28 mouse cellular contexts compared by ENCODE assay signal in genomic region chr1:193790579-193790978, GRCm38 (mm10).
DNase-seq lines count a peak whose midpoint lies in the region; ATAC-seq lines count a peak whose summit lies in the region.
"Had no signal": no experiment of that assay in that cellular context is flagged by ENCODE, and none has a peak within 500 bp of the region (broad histone marks: within the 10 kb centered on the region; RNA-seq: fewer than 3 reads in every experiment).

No protein-coding gene starts in this region.

- no peaks in the 10 kb centered on the region for H3K27me3 ChIP-seq in hindbrain, embryonic 15.5 days
- no peaks in the 10 kb centered on the region for H3K27me3 ChIP-seq in hindbrain, embryonic 11.5 days (ENCODE audit: control insufficient read depth, insufficient read depth, low read length)
- no peaks in the 10 kb centered on the region for H3K27me3 ChIP-seq in neural tube, embryonic 13.5 days
- H3K27me3 ChIP-seq in forebrain, embryonic 16.5 days (replicated peaks; ENCODE audit: control insufficient read depth, insufficient read depth, low read length), result no peaks in the 10 kb centered on the region
- no peaks in the 10 kb centered on the region for H3K27me3 ChIP-seq in neural tube, embryonic 15.5 days (replicated peaks)
- H3K27me3 ChIP-seq: heart, embryonic 13.5 days; intestine, embryonic 15.5 days; liver, embryonic 15.5 days; midbrain, embryonic 12.5 days; neural tube, embryonic 12.5 days had no signal

- 0 out of 2 replicates have a peak, but pooled peaks cover 2% of the 10 kb centered on the region for H3K4me1 ChIP-seq in hindbrain, embryonic 15.5 days (replicated peaks)
- no peaks in the 10 kb centered on the region for H3K4me1 ChIP-seq in hindbrain, embryonic 11.5 days (replicated peaks; ENCODE audit: control insufficient read depth, insufficient read depth, low read length)
- H3K4me1 ChIP-seq in neural tube, embryonic 13.5 days (replicated peaks), result peaks cover 17% of the 10 kb centered on the region; the same call in 1 of the 2 replicates
- peaks cover 6% of the 10 kb centered on the region for H3K4me1 ChIP-seq in forebrain, embryonic 16.5 days (replicated peaks; ENCODE audit: control insufficient read depth, insufficient read depth, low read length)
- H3K4me1 ChIP-seq in neural tube, embryonic 15.5 days, result no peaks in the 10 kb centered on the region
- H3K4me1 ChIP-seq: heart, embryonic 13.5 days; intestine, embryonic 15.5 days; liver, embryonic 15.5 days; midbrain, embryonic 12.5 days; neural tube, embryonic 12.5 days had no signal

- H3K36me3 ChIP-seq in hindbrain, embryonic 15.5 days, result no peaks in the 10 kb centered on the region
- H3K36me3 ChIP-seq in hindbrain, embryonic 11.5 days (ENCODE audit: control insufficient read depth, insufficient read depth, low read length), result no peaks in the 10 kb centered on the region
- no peaks in the 10 kb centered on the region for H3K36me3 ChIP-seq in neural tube, embryonic 13.5 days
- H3K36me3 ChIP-seq in forebrain, embryonic 16.5 days (ENCODE audit: control insufficient read depth, insufficient read depth), result no peaks in the 10 kb centered on the region
- H3K36me3 ChIP-seq in neural tube, embryonic 15.5 days, result no peaks in the 10 kb centered on the region
- H3K36me3 ChIP-seq: heart, embryonic 13.5 days; intestine, embryonic 15.5 days; liver, embryonic 15.5 days; midbrain, embryonic 12.5 days; neural tube, embryonic 12.5 days had no signal

- H3K9ac ChIP-seq in hindbrain, embryonic 15.5 days, result no peak overlapping the region
- H3K9ac ChIP-seq in hindbrain, embryonic 11.5 days (ENCODE audit: low read depth, low read length), result no peak overlapping the region
- H3K9ac ChIP-seq in neural tube, embryonic 13.5 days, result no peak overlapping the region
- H3K9ac ChIP-seq in forebrain, embryonic 16.5 days (replicated peaks; ENCODE audit: low read depth, low read length), result no peak overlapping the region
- H3K9ac ChIP-seq in neural tube, embryonic 15.5 days (replicated peaks), result no peak overlapping the region
- H3K9ac ChIP-seq: heart, embryonic 13.5 days; intestine, embryonic 15.5 days; liver, embryonic 15.5 days; lung, embryonic 14.5 days; midbrain, embryonic 12.5 days; neural tube, embryonic 12.5 days had no signal

- H3K9me3 ChIP-seq in hindbrain, embryonic 15.5 days, result no peaks in the 10 kb centered on the region
- no peaks in the 10 kb centered on the region for H3K9me3 ChIP-seq in hindbrain, embryonic 11.5 days (ENCODE audit: control insufficient read depth, low read length)
- H3K9me3 ChIP-seq in neural tube, embryonic 13.5 days, result no peaks in the 10 kb centered on the region
- no peaks in the 10 kb centered on the region for H3K9me3 ChIP-seq in forebrain, embryonic 16.5 days (ENCODE audit: control insufficient read depth, low read length)
- no peaks in the 10 kb centered on the region for H3K9me3 ChIP-seq in neural tube, embryonic 15.5 days (replicated peaks)
- H3K9me3 ChIP-seq: heart, embryonic 13.5 days; intestine, embryonic 15.5 days; liver, embryonic 15.5 days; midbrain, embryonic 12.5 days; neural tube, embryonic 12.5 days had no signal

- peak; percentile 65 for ATAC-seq in hindbrain, embryonic 15.5 days (ENCODE audit: low FRiP score, low read depth)
- no peak for ATAC-seq in hindbrain, embryonic 11.5 days (ENCODE audit: low FRiP score)
- peak; percentile 76; the same call in 1 of the 2 replicates for ATAC-seq in neural tube, embryonic 13.5 days (ENCODE audit: low read depth)
- peak; percentile 77 for ATAC-seq in forebrain, embryonic 16.5 days
- ATAC-seq in neural tube, embryonic 15.5 days (ENCODE audit: low FRiP score), result peak; percentile 80
- ATAC-seq: activated CD4-positive, CD25-positive, alpha-beta regulatory T cell, adult 4 months; intestine, embryonic 15.5 days had no signal

- H3K27ac ChIP-seq in hindbrain, embryonic 15.5 days (replicated peaks), result peak overlapping the region; percentile 54; the same call in 1 of the 2 replicates
- H3K27ac ChIP-seq in hindbrain, embryonic 11.5 days (ENCODE audit: low read depth, low read length), result no peak overlapping the region
- H3K27ac ChIP-seq in neural tube, embryonic 13.5 days (replicated peaks), result peak overlapping the region; percentile 81
- H3K27ac ChIP-seq in forebrain, embryonic 16.5 days (ENCODE audit: low read length), result peak overlapping the region; percentile 57
- peak overlapping the region; percentile 72 for H3K27ac ChIP-seq in neural tube, embryonic 15.5 days (replicated peaks)
- H3K27ac ChIP-seq: heart, embryonic 13.5 days; intestine, embryonic 15.5 days; liver, embryonic 15.5 days; midbrain, embryonic 12.5 days; neural tube, embryonic 12.5 days had no signal

- no peak overlapping the region for H3K4me3 ChIP-seq in hindbrain, embryonic 15.5 days
- H3K4me3 ChIP-seq in hindbrain, embryonic 11.5 days (ENCODE audit: low read depth, low read length), result no peak overlapping the region
- no peak overlapping the region for H3K4me3 ChIP-seq in neural tube, embryonic 13.5 days
- no peak overlapping the region for H3K4me3 ChIP-seq in forebrain, embryonic 16.5 days (replicated peaks; ENCODE audit: low read length)
- no peak overlapping the region for H3K4me3 ChIP-seq in neural tube, embryonic 15.5 days (replicated peaks)
- H3K4me3 ChIP-seq: heart, embryonic 13.5 days; intestine, embryonic 15.5 days; liver, embryonic 15.5 days; midbrain, embryonic 12.5 days; neural tube, embryonic 12.5 days had no signal

- WGBS in hindbrain, embryonic 15.5 days, result 42% methylated on average over 2 of the region's 2 CpGs
- WGBS in hindbrain, embryonic 11.5 days, result 58% methylated on average over 2 of the region's 2 CpGs
- WGBS in neural tube, embryonic 13.5 days, result 44% methylated on average over 2 of the region's 2 CpGs
- WGBS in forebrain, embryonic 16.5 days, result 20% methylated on average over 2 of the region's 2 CpGs
- WGBS in neural tube, embryonic 15.5 days, result 29% methylated on average over 2 of the region's 2 CpGs

- no peak for DNase-seq in hindbrain, embryonic 11.5 days (ENCODE audit: low spot score)
- no peak for DNase-seq in neural tube, embryonic 10.5 days (ENCODE audit: extremely low spot score, low spot score)
- no peak for DNase-seq in spleen, postnatal 10 days (ENCODE audit: low spot score in 2 of 2)
- no peak for DNase-seq in frontal cortex, postnatal 10 days (ENCODE audit: low spot score in 2 of 2)
- DNase-seq: adrenal gland, adult 2 months; adrenal gland, postnatal 36 days; B cell, adult 2 months; cerebellum, adult 8-10 months; cerebellum, postnatal 36 days; gastrocnemius, postnatal 10 days; heart, postnatal 10 days; kidney, adult 2 months; kidney, postnatal 4 days; liver; lung, embryonic 14.5 days; retina, postnatal 1 day; right cerebral cortex, postnatal 25 days; thymus, postnatal 14 days had no signal

- H3K4me2 ChIP-seq in hindbrain, embryonic 15.5 days, result no peak overlapping the region
- no peak overlapping the region for H3K4me2 ChIP-seq in hindbrain, embryonic 11.5 days (replicated peaks; ENCODE audit: low read depth, low read length)
- no peak overlapping the region for H3K4me2 ChIP-seq in neural tube, embryonic 13.5 days
- H3K4me2 ChIP-seq in forebrain, embryonic 16.5 days (ENCODE audit: low read length), result no peak overlapping the region
- H3K4me2 ChIP-seq in neural tube, embryonic 15.5 days, result no peak overlapping the region
- H3K4me2 ChIP-seq: heart, embryonic 13.5 days; intestine, embryonic 15.5 days; liver, embryonic 15.5 days; lung, embryonic 14.5 days; midbrain, embryonic 12.5 days; neural tube, embryonic 12.5 days had no signal
